Comparison of ENCODE assay signal across 25 mouse cellular contexts in genomic region chr19:24049329-24049728, GRCm38 (mm10). TPM values are rescaled to one million over a fixed set of nuclear protein-coding genes. Genes with fewer than 3 reads are reported as not detected.
DNase-seq lines count a peak whose midpoint lies in the region; ATAC-seq and TF ChIP-seq lines count a peak whose summit lies in the region.
"Had no signal": no experiment of that assay in that cellular context is flagged by ENCODE, and none has a peak within 500 bp of the region (broad histone marks: within the 10 kb centered on the region; RNA-seq: fewer than 3 reads in every experiment).

No protein-coding gene starts in this region.

- intact Hi-C loops in heart, adult 2 months (cut with DNase I), result loop anchor here (2.0 kb wide), 1 partner anchor 19 kb away; the partner anchor contains the start of gene Fam189a2
- intact Hi-C loops in heart, postnatal 25 days (cut with DNase I), result no loop called here

- no peak overlapping the region for H3K9ac ChIP-seq in heart, adult 2 months (ENCODE audit: low read depth, low read length)
- H3K9ac ChIP-seq in midbrain, embryonic 11.5 days (ENCODE audit: low read length), result no peak overlapping the region
- no peak overlapping the region for H3K9ac ChIP-seq in midbrain, postnatal 0 days (replicated peaks; ENCODE audit: low read length, poor library complexity, severe bottlenecking)
- H3K9ac ChIP-seq: forebrain, postnatal 0 days; hindbrain, embryonic 14.5 days; limb, embryonic 13.5 days; liver, embryonic 12.5 days; lung, embryonic 14.5 days; stomach, embryonic 15.5 days had no signal

- peaks cover 4% of the 10 kb centered on the region for H3K4me1 ChIP-seq in heart, adult 2 months (ENCODE audit: control insufficient read depth, insufficient read depth, low read length)
- H3K4me1 ChIP-seq in midbrain, embryonic 11.5 days (ENCODE audit: control insufficient read depth, insufficient read depth, low read length), result no peaks in the 10 kb centered on the region
- H3K4me1 ChIP-seq in midbrain, postnatal 0 days (ENCODE audit: insufficient read depth, low read length), result no peaks in the 10 kb centered on the region
- H3K4me1 ChIP-seq: liver, embryonic 12.5 days had no signal

- ATAC-seq in midbrain, embryonic 11.5 days (ENCODE audit: low FRiP score), result no peak
- ATAC-seq in midbrain, postnatal 0 days (ENCODE audit: low FRiP score), result no peak
- ATAC-seq in megakaryocyte, adult 5-6 weeks (ENCODE audit: poor library complexity, severe bottlenecking), result no peak
- no peak for ATAC-seq in erythroblast, adult 5-6 weeks (replicated peaks; ENCODE audit: low FRiP score, poor library complexity, severe bottlenecking)
- ATAC-seq: forebrain, postnatal 0 days; inflammation-experienced regulatory T-cells, adult 6 months; liver, embryonic 12.5 days; midbrain, embryonic 16.5 days had no signal

- TF ChIP-seq CTCF in heart, adult 2 months (IDR thresholded peaks at IDR 0.05), result no peak
- no peak for TF ChIP-seq CTCF in midbrain, postnatal 0 days (IDR thresholded peaks at IDR 0.05)

- no peak for DNase-seq in heart, adult 2 months
- no peak for DNase-seq in heart, postnatal 25 days (ENCODE audit: low spot score)
- DNase-seq in midbrain, embryonic 11.5 days (ENCODE audit: low spot score, missing footprints), result peak; percentile 21
- DNase-seq in midbrain, postnatal 0 days (ENCODE audit: low spot score), result no peak
- peak; percentile 52 for DNase-seq in lung, postnatal 14 days
- DNase-seq: adrenal gland, postnatal 14 days; cerebellum, adult 8-10 months; forebrain, postnatal 0 days; gastrocnemius, postnatal 14 days; kidney, adult 18-20 months; kidney, postnatal 4 days; lung, embryonic 14.5 days; right cerebral cortex, adult 18-20 months; right cerebral cortex, postnatal 4 days; thymus, adult 2 months; thymus, postnatal 4 days had no signal

- H3K79me2 ChIP-seq in heart, adult 2 months (replicated peaks; ENCODE audit: control insufficient read depth, insufficient read depth, low read length), result no peaks in the 10 kb centered on the region; the same call in 1 of the 2 replicates

- no peaks in the 10 kb centered on the region; the same call in 1 of the 2 replicates for H3K36me3 ChIP-seq in heart, adult 2 months (ENCODE audit: control insufficient read depth, insufficient read depth, low read length)
- H3K36me3 ChIP-seq in midbrain, embryonic 11.5 days (ENCODE audit: control insufficient read depth, insufficient read depth, low read length), result no peaks in the 10 kb centered on the region
- no peaks in the 10 kb centered on the region for H3K36me3 ChIP-seq in midbrain, postnatal 0 days (ENCODE audit: insufficient read depth, low read length)
- H3K36me3 ChIP-seq: limb, embryonic 13.5 days; liver, embryonic 12.5 days; stomach, embryonic 15.5 days had no signal

- H3K4me3 ChIP-seq in heart, adult 2 months, result no peak overlapping the region
- no peak overlapping the region for H3K4me3 ChIP-seq in midbrain, embryonic 11.5 days (ENCODE audit: low read depth, low read length)
- no peak overlapping the region for H3K4me3 ChIP-seq in midbrain, postnatal 0 days (ENCODE audit: low read depth, low read length)
- H3K4me3 ChIP-seq: limb, embryonic 13.5 days; liver, embryonic 12.5 days; stomach, embryonic 15.5 days had no signal

- no peak for TF ChIP-seq POLR2A in heart, adult 2 months (IDR thresholded peaks at IDR 0.05; ENCODE audit: insufficient read depth, low read depth, low read length)

- no peaks in the 10 kb centered on the region for H3K27me3 ChIP-seq in heart, adult 2 months (ENCODE audit: control insufficient read depth, insufficient read depth, low read length)
- no peaks in the 10 kb centered on the region for H3K27me3 ChIP-seq in midbrain, embryonic 11.5 days (ENCODE audit: control insufficient read depth, insufficient read depth, low read length)
- H3K27me3 ChIP-seq in midbrain, postnatal 0 days (ENCODE audit: insufficient read depth, low read length), result no peaks in the 10 kb centered on the region
- H3K27me3 ChIP-seq: limb, embryonic 13.5 days; liver, embryonic 12.5 days; stomach, embryonic 15.5 days had no signal

- no peak overlapping the region for H3K4me2 ChIP-seq in midbrain, embryonic 11.5 days
- no peak overlapping the region for H3K4me2 ChIP-seq in midbrain, postnatal 0 days (ENCODE audit: low read depth, low read length, poor library complexity, severe bottlenecking)
- H3K4me2 ChIP-seq: hindbrain, embryonic 14.5 days; limb, embryonic 13.5 days; liver, embryonic 12.5 days; lung, embryonic 14.5 days; stomach, embryonic 15.5 days had no signal

- peak overlapping the region; percentile 36 for H3K27ac ChIP-seq in heart, adult 2 months
- H3K27ac ChIP-seq in midbrain, embryonic 11.5 days (ENCODE audit: low read depth, low read length), result no peak overlapping the region
- H3K27ac ChIP-seq in midbrain, postnatal 0 days (ENCODE audit: low read depth, low read length), result no peak overlapping the region
- H3K27ac ChIP-seq: hindbrain, embryonic 14.5 days; limb, embryonic 13.5 days; liver, embryonic 12.5 days; stomach, embryonic 15.5 days had no signal

- WGBS in heart, adult 2 months, result 60% methylated on average over 3 of the region's 3 CpGs
- 84% methylated on average over 3 of the region's 3 CpGs for WGBS in midbrain, embryonic 11.5 days
- 87% methylated on average over 3 of the region's 3 CpGs for WGBS in midbrain, postnatal 0 days

- H3K9me3 ChIP-seq in midbrain, embryonic 11.5 days (ENCODE audit: control insufficient read depth, low read length), result no peaks in the 10 kb centered on the region
- H3K9me3 ChIP-seq in midbrain, postnatal 0 days (ENCODE audit: low read length), result no peaks in the 10 kb centered on the region
- H3K9me3 ChIP-seq: limb, embryonic 13.5 days; liver, embryonic 12.5 days; stomach, embryonic 15.5 days had no signal

- no peak for TF ChIP-seq EP300 in heart, adult 2 months (IDR thresholded peaks at IDR 0.05; ENCODE audit: insufficient read depth, low read depth, low read length)

RNA-seq across cellular contexts. Expression of gene Fam189a2, which starts 18.5 kb away (rescaled TPM):
- 10 to 100 TPM; 51.2 to 55.1 TPM for total RNA-seq in heart, adult 2 months (2021)
- 52.0 and 73.9 TPM in 2 replicates for polyA plus RNA-seq in heart, adult 2 months (2012; rRNA removed)
- 10 to 100 TPM; 49.6 to 53.1 TPM for total RNA-seq in heart, postnatal 25 days (2021)
- 2.6 and 2.8 TPM in 2 replicates for polyA plus RNA-seq in midbrain, embryonic 11.5 days (2014; fragmentation: Nextera tagmentation; extraction: Ambion mirVana)
- total RNA-seq in midbrain, postnatal 0 days (2014; rRNA removed), result 16.3 and 16.9 TPM in 2 replicates
- polyA plus RNA-seq in midbrain, postnatal 0 days (2015; fragmentation: Nextera tagmentation; extraction: Ambion mirVana), result 2.5 and 3.2 TPM in 2 replicates
- total RNA-seq in megakaryocyte, adult 5-6 weeks (2015), result 0.42 TPM in 1 of 2 replicates, not detected in the other
- 0.33 TPM in 1 of 2 replicates, not detected in the other for total RNA-seq in megakaryocyte, adult 5-6 weeks (2017)
- total RNA-seq in erythroblast, adult 5-6 weeks (2015; ENCODE audit: low replicate concordance), result not detected in 2 replicates
- total RNA-seq in erythroblast, adult 5-6 weeks (2017; ENCODE audit: low replicate concordance), result not detected in 2 replicates
- total RNA-seq: common myeloid progenitor, adult 5-6 weeks had no signal
- polyA plus RNA-seq: inflammation-experienced regulatory T-cells, adult 6 months had no signal

Comparison
In these comparisons a context has a peak if more than half of its experiments do, and no peak if none do; other contexts are left out.
1. DNase-seq: peak in midbrain, embryonic 11.5 days (single experiment) and lung, postnatal 14 days (single experiment); none in heart, adult 2 months (0 of 2), heart, postnatal 25 days (single experiment) and midbrain, postnatal 0 days (single experiment).
2. RNA of gene Fam189a2, which starts 18.5 kb away (total RNA-seq): 51.2 to 55.1 TPM in heart, adult 2 months, 49.6 to 53.1 TPM in heart, postnatal 25 days and 16.3 to 16.9 TPM in midbrain, postnatal 0 days; 0.33 to 0.42 TPM in megakaryocyte, adult 5-6 weeks and not detected in erythroblast, adult 5-6 weeks; every median in the first group is over 10 times any median in the second.